ENCODE assay signal across 10 mouse cellular contexts in genomic region chr9:60264586-60265325, GRCm38 (mm10).
A peak's percentile ranks its signal among the peaks of the same experiment; 100 is the strongest.
DNase-seq lines count a peak whose midpoint lies in the region; ATAC-seq and TF ChIP-seq lines count a peak whose summit lies in the region.
"Had no signal": no experiment of that assay in that cellular context is flagged by ENCODE, and none has a peak within 500 bp of the region (broad histone marks: within the 10 kb centered on the region; RNA-seq: fewer than 3 reads in every experiment).

No protein-coding gene starts in this region.

- peaks cover 10% of the 10 kb centered on the region for H3K4me1 ChIP-seq in heart, embryonic 11.5 days (ENCODE audit: control insufficient read depth, insufficient read depth, low read length)
- no peaks in the 10 kb centered on the region for H3K4me1 ChIP-seq in embryonic facial prominence, embryonic 11.5 days (ENCODE audit: control insufficient read depth, insufficient read depth, low read length)
- peaks cover 12% of the 10 kb centered on the region for H3K4me1 ChIP-seq in lung, embryonic 14.5 days (ENCODE audit: insufficient read depth)

- intact Hi-C loops in heart, postnatal 14 days (cut with DNase I): no loop called here

- H3K27me3 ChIP-seq in heart, embryonic 11.5 days (ENCODE audit: control insufficient read depth, insufficient read depth, low read length): no peaks in the 10 kb centered on the region
- H3K27me3 ChIP-seq in embryonic facial prominence, embryonic 11.5 days (ENCODE audit: control insufficient read depth, insufficient read depth, low read length): no peaks in the 10 kb centered on the region
- no peaks in the 10 kb centered on the region for H3K27me3 ChIP-seq in lung, embryonic 14.5 days (ENCODE audit: insufficient read depth, low read length)
- H3K27me3 ChIP-seq: heart, embryonic 13.5 days had no signal

- no peak overlapping the region for H3K4me2 ChIP-seq in heart, embryonic 11.5 days
- H3K4me2 ChIP-seq in embryonic facial prominence, embryonic 11.5 days (ENCODE audit: low read depth, low read length): no peak overlapping the region
- H3K4me2 ChIP-seq in lung, embryonic 14.5 days: no peak overlapping the region
- H3K4me2 ChIP-seq: heart, embryonic 13.5 days had no signal

- WGBS in heart, embryonic 11.5 days (ENCODE audit: insufficient replicate concordance): 54% methylated on average over 10 of the region's 10 CpGs
- WGBS in embryonic facial prominence, embryonic 11.5 days: 49% methylated on average over 10 of the region's 10 CpGs
- 32% methylated on average over 10 of the region's 10 CpGs for WGBS in lung, embryonic 14.5 days

- no peak for TF ChIP-seq CTCF in lung, embryonic 14.5 days (IDR thresholded peaks at IDR 0.05; ENCODE audit: low read depth)

- DNase-seq in heart, adult 11 months: peak; percentile 98
- DNase-seq in embryonic facial prominence, embryonic 11.5 days (ENCODE audit: low spot score): peak; percentile 16
- peak; percentile 40 to 47 for DNase-seq in heart, postnatal 14 days
- DNase-seq in lung, embryonic 14.5 days: peak; percentile 63
- no peak for DNase-seq in layer of hippocampus, adult 11-12 months (ENCODE audit: low spot score)
- no peak for DNase-seq in spleen, adult 12 weeks (ENCODE audit: low spot score)
- no peak for DNase-seq in right cerebral cortex, postnatal 14 days

- no peak for ATAC-seq in heart, embryonic 11.5 days (replicated peaks; ENCODE audit: insufficient number of reproducible peaks, low FRiP score, low TSS enrichment)
- no peak for ATAC-seq in embryonic facial prominence, embryonic 11.5 days (replicated peaks; ENCODE audit: insufficient number of reproducible peaks, low FRiP score, low TSS enrichment, low read depth)
- peak; percentile 38; the same call in 1 of the 2 replicates for ATAC-seq in lung, embryonic 14.5 days (ENCODE audit: insufficient read depth)

- no peak overlapping the region for H3K4me3 ChIP-seq in heart, embryonic 11.5 days (ENCODE audit: low read depth, low read length)
- H3K4me3 ChIP-seq in embryonic facial prominence, embryonic 11.5 days (ENCODE audit: low read depth, low read length): no peak overlapping the region
- no peak overlapping the region for H3K4me3 ChIP-seq in lung, embryonic 14.5 days (ENCODE audit: low read depth, low read length)
- H3K4me3 ChIP-seq: heart, embryonic 13.5 days had no signal

- no peak overlapping the region for H3K27ac ChIP-seq in heart, embryonic 11.5 days (ENCODE audit: low read depth, low read length)
- H3K27ac ChIP-seq in embryonic facial prominence, embryonic 11.5 days (replicated peaks; ENCODE audit: low read depth, low read length): no peak overlapping the region
- peak overlapping the region; percentile 1; the same call in 1 of the 2 replicates for H3K27ac ChIP-seq in lung, embryonic 14.5 days (ENCODE audit: low read depth)
- H3K27ac ChIP-seq: heart, embryonic 13.5 days had no signal

- no peak overlapping the region for H3K9ac ChIP-seq in heart, embryonic 11.5 days (ENCODE audit: low read depth, low read length)
- H3K9ac ChIP-seq in embryonic facial prominence, embryonic 11.5 days (replicated peaks; ENCODE audit: low read length): no peak overlapping the region
- H3K9ac ChIP-seq in lung, embryonic 14.5 days: no peak overlapping the region; the same call in 1 of the 2 replicates
- H3K9ac ChIP-seq: heart, embryonic 13.5 days had no signal

- no peaks in the 10 kb centered on the region for H3K9me3 ChIP-seq in heart, embryonic 11.5 days (replicated peaks; ENCODE audit: control insufficient read depth, low read length)
- no peaks in the 10 kb centered on the region for H3K9me3 ChIP-seq in embryonic facial prominence, embryonic 11.5 days (replicated peaks; ENCODE audit: control insufficient read depth, low read length)
- H3K9me3 ChIP-seq in lung, embryonic 14.5 days (ENCODE audit: low read depth, low read length): no peaks in the 10 kb centered on the region
- H3K9me3 ChIP-seq: G1E; heart, embryonic 13.5 days had no signal

- H3K36me3 ChIP-seq in heart, embryonic 11.5 days (ENCODE audit: control insufficient read depth, insufficient read depth, low read length): no peaks in the 10 kb centered on the region
- no peaks in the 10 kb centered on the region for H3K36me3 ChIP-seq in embryonic facial prominence, embryonic 11.5 days (replicated peaks; ENCODE audit: control insufficient read depth, insufficient read depth, low read depth, low read length)
- H3K36me3 ChIP-seq in lung, embryonic 14.5 days (ENCODE audit: insufficient read depth): no peaks in the 10 kb centered on the region
- H3K36me3 ChIP-seq: G1E; heart, embryonic 13.5 days had no signal

Comparison
In these comparisons a context has a peak if more than half of its experiments do, and no peak if none do; other contexts are left out.
1. DNase-seq: peak in heart, adult 11 months (single experiment), embryonic facial prominence, embryonic 11.5 days (single experiment), heart, postnatal 14 days (2 of 2) and lung, embryonic 14.5 days (single experiment); none in layer of hippocampus, adult 11-12 months (single experiment), spleen, adult 12 weeks (single experiment) and right cerebral cortex, postnatal 14 days (single experiment).